Mouse (Mus musculus) intestine, embryonic 16.5 days (tissue): ENCODE measurements at regions not wholly inside any gene's neighbourhood (a gene's known extent, or its start where the extent isn't known, plus 50 kb on each side); places are given as distances from the start of the nearest gene placed in this dataset.

Source experiments
- ATAC-seq: fragments of 200-750 bp; cut with Nextera tagmentation; 2 replicates; pipeline ENCODE4 v1.8.0; 2017; ENCODE audit warnings: moderate TSS enrichment, moderate library complexity
- H3K27ac ChIP-seq: fragments of 300-500 bp; sonication (generic); 2 replicates; pipeline ENCODE4 v1.5.1; 2014; ENCODE audit warnings: mild to moderate bottlenecking, low read length
- H3K27me3 ChIP-seq: fragments of 300-500 bp; sonication (generic); replicated peaks from 2 replicates; pipeline ENCODE4 v1.6.1; 2014; ENCODE audit warnings: low read length, control low read depth, mixed read lengths; ENCODE audit not compliant: control insufficient read depth, insufficient read depth
- H3K36me3 ChIP-seq: fragments of 300-500 bp; sonication (generic); 2 replicates; pipeline ENCODE4 v1.6.1; 2014; ENCODE audit warnings: low read length, control low read depth; ENCODE audit not compliant: control insufficient read depth, insufficient read depth
- H3K4me1 ChIP-seq: fragments of 300-500 bp; sonication (generic); 2 replicates; pipeline ENCODE4 v1.6.1; 2014; ENCODE audit warnings: low read length, control low read depth, mixed read lengths; ENCODE audit not compliant: control insufficient read depth, insufficient read depth
- H3K4me2 ChIP-seq: fragments of 300-500 bp; sonication (generic); 2 replicates; pipeline ENCODE4 v1.6.1; 2014; ENCODE audit warnings: low read depth, low read length, control low read depth
- H3K4me3 ChIP-seq: fragments of 300-500 bp; sonication (generic); 2 replicates; pipeline ENCODE4 v1.5.1; 2014; ENCODE audit warnings: mild to moderate bottlenecking, low read length
- H3K9ac ChIP-seq: fragments of 300-500 bp; sonication (generic); 2 replicates; pipeline ENCODE4 v1.6.1; 2014; ENCODE audit warnings: low read depth, low read length
- H3K9me3 ChIP-seq: fragments of 300-500 bp; sonication (generic); 2 replicates; pipeline ENCODE4 v1.6.1; 2016; ENCODE audit warnings: low read length, control low read depth; ENCODE audit not compliant: control insufficient read depth
- WGBS: fragments of 180-500 bp; shearing (Covaris S2); extraction: QIAGEN DNeasy Blood & Tissue Kit; methylation state at CpG from one replicate; pipeline ENCODE4 v1.1.7; 2014; 5-methylcytosine and 5-hydroxymethylcytosine counted together

DNA sequence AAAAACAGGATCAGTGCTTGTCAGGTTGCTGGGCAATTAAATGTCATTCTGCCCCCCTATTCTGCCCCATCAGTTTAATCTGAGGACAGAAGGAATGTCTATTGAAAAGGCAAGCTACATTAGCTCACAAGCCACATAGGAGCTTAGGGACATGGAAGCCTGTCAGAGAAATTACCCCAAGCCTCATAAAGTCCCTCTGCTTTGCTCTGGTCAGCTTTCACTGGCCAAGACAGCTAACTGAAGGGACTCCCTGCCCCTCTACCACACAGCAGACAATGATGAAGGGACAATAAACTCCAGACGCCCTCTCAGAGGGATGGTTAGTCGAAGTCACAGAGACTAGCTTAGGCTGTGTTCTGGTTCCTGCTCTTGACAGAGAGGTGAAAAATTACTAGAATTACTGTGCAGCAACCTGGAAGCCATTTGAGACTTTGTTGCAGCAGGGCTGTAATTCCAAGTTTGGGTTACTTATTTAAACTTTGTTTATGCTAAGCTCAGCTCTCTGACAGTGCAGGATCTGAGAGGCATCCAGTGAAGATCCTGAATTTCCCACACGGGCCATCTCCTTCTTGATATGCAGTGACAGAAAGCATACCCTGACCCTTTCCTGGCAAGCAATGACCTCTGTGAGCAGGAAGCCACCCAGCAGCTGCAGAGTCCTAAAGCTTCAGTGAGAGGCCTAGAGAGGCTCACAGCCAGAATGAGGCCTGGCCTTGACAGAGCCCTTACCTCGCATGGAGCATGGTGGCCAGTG, 95.2 kb upstream of the Tmtc1 start:
- H3K27me3 ChIP-seq = no peaks in the 10 kb centered on the region
- no peak for ATAC-seq
- no peak overlapping the region for H3K9ac ChIP-seq
- peaks cover 5% of the 10 kb centered on the region; the same call in 1 of the 2 replicates for H3K4me1 ChIP-seq
- no peak overlapping the region for H3K4me3 ChIP-seq
- H3K36me3 ChIP-seq = no peaks in the 10 kb centered on the region
- H3K9me3 ChIP-seq = no peaks in the 10 kb centered on the region
- H3K27ac ChIP-seq = no peak overlapping the region
- WGBS = 37% methylated on average over 4 of the region's 4 CpGs
- H3K4me2 ChIP-seq = no peak overlapping the region

- Histone ChIP-seq H3K27me3 (no peaks in the 10 kb centered on the region), H3K4me2 (no peak overlapping the region), H3K27ac (no peak overlapping the region), H3K36me3 (no peaks in the 10 kb centered on the region), H3K4me1 (0 out of 2 replicates have a peak, but pooled peaks cover under 1% of the 10 kb centered on the region), H3K4me3 (no peak overlapping the region), H3K9me3 (no peaks in the 10 kb centered on the region), H3K9ac (no peak overlapping the region)
- WGBS = 65% methylated on average over 4 of the region's 4 CpGs
- ATAC-seq = no peak
Measured at GRCm38 (mm10) chr6:148534364-148534763, 90.2 kb upstream of the Tmtc1 start.

GRCm38 (mm10) chr6:148531068-148531467, 86.9 kb upstream of the Tmtc1 start:
- WGBS = 81% methylated on average over 1 of the region's 1 CpGs
- Histone ChIP-seq H3K9ac (no peak overlapping the region), H3K4me1 (no peaks in the 10 kb centered on the region), H3K9me3 (no peaks in the 10 kb centered on the region), H3K36me3 (no peaks in the 10 kb centered on the region), H3K27me3 (no peaks in the 10 kb centered on the region), H3K27ac (no peak overlapping the region), H3K4me2 (no peak overlapping the region), H3K4me3 (no peak overlapping the region)
- ATAC-seq = no peak

DNA sequence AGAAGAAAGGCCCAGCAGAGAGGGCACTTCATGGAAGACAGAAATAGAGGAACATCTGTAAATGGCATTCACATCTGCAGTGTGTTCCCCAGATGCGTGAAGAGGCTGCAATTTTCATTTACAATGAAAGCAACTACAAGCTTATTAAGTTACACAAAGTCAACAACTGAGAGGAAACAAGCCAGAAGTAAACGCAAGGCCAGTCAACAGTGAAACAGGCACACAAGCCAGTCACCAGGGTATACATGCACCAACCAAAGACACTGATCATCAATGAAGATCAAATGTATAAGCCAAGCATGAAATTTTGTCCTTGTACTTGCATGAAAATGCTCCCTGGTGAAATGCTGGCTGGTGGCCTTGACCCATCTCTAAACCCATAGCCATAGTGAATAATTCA, 84.4 kb upstream of the Tmtc1 start:
- no peak overlapping the region for H3K4me2 ChIP-seq
- H3K4me1 ChIP-seq = no peaks in the 10 kb centered on the region
- H3K27me3 ChIP-seq = no peaks in the 10 kb centered on the region
- no peak for ATAC-seq
- H3K4me3 ChIP-seq = no peak overlapping the region
- no peaks in the 10 kb centered on the region for H3K36me3 ChIP-seq
- H3K9me3 ChIP-seq = no peaks in the 10 kb centered on the region
- WGBS = 88% methylated on average over 2 of the region's 2 CpGs
- no peak overlapping the region for H3K9ac ChIP-seq
- H3K27ac ChIP-seq = no peak overlapping the region

- Histone ChIP-seq H3K4me2 (no peak overlapping the region), H3K4me3 (no peak overlapping the region), H3K9me3 (no peaks in the 10 kb centered on the region), H3K27me3 (no peaks in the 10 kb centered on the region), H3K4me1 (no peaks in the 10 kb centered on the region), H3K9ac (no peak overlapping the region), H3K27ac (no peak overlapping the region), H3K36me3 (no peaks in the 10 kb centered on the region)
- 51% methylated on average over 1 of the region's 1 CpGs for WGBS
- no peak for ATAC-seq
Measured at GRCm38 (mm10) chr6:148522893-148523292, 78.7 kb upstream of the Tmtc1 start.

DNA sequence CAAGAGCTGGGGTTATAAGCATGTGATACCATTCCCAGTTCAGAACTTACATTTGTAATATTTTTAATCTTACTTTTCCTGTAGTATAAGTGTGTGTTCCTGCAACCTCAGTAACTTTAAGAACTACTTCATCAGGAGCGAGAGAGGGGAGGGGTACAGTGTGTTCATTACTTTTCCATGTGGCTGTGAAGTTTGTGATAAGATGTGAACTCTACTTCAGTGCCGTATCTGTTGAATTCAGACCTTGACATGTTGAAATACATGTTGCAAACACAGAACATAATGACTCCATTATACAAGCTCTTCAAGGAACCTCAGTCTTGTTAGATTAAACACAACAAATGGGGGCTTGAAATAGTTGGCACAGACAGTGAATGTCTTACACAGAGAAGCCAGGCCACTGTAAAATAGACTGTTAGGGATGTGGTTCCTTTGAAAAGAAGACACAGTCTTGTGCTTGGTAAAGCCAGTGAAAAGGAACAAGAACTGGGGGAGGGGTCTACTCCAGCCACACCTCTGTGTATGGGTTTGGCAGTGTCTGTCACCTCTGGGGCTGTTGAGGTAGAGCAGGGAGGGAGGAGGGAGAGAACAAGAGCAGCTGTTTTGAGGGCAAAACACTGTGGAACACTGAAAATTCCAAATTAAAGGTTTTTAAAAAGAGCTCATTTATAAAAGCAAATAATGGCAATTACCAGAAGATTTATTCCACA, 73.5 kb upstream of the Tmtc1 start:
- Histone ChIP-seq H3K4me3 (no peak overlapping the region), H3K9ac (no peak overlapping the region), H3K27ac (no peak overlapping the region), H3K9me3 (no peaks in the 10 kb centered on the region), H3K27me3 (no peaks in the 10 kb centered on the region), H3K36me3 (no peaks in the 10 kb centered on the region), H3K4me1 (no peaks in the 10 kb centered on the region), H3K4me2 (no peak overlapping the region)
- WGBS = 77% methylated on average over 2 of the region's 2 CpGs
- ATAC-seq = peak; percentile 46; the same call in 1 of the 2 replicates

DNA sequence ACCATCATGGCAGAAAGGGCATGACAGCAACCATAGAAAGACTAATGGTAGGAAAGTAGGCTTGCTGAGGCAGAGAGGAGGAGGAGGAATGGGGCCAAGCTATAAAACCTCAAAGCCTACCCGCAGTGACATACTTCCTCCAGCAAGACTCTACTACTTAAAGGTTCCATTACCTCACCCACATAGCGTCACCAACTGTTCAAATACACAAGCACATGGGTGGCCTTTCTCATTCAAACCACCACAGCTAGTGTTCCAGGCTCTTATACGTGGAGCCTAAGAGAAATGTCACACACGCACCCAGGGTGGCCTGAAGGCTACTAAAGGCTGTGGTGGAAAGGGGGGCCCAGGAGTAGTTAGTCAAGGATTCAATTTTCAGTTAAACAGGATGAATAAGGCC, 72.5 kb upstream of the Tmtc1 start:
- no peaks in the 10 kb centered on the region for H3K36me3 ChIP-seq
- no peak overlapping the region for H3K9ac ChIP-seq
- no peaks in the 10 kb centered on the region for H3K9me3 ChIP-seq
- no peak overlapping the region for H3K27ac ChIP-seq
- ATAC-seq = no peak
- WGBS = 79% methylated on average over 4 of the region's 4 CpGs
- H3K27me3 ChIP-seq = no peaks in the 10 kb centered on the region
- H3K4me2 ChIP-seq = no peak overlapping the region
- H3K4me3 ChIP-seq = no peak overlapping the region
- H3K4me1 ChIP-seq = no peaks in the 10 kb centered on the region

- no peak for ATAC-seq
- Histone ChIP-seq H3K4me3 (no peak overlapping the region), H3K27ac (no peak overlapping the region), H3K36me3 (no peaks in the 10 kb centered on the region), H3K4me2 (no peak overlapping the region), H3K4me1 (no peaks in the 10 kb centered on the region), H3K9me3 (no peaks in the 10 kb centered on the region), H3K27me3 (no peaks in the 10 kb centered on the region), H3K9ac (no peak overlapping the region)
- 87% methylated on average over 6 of the region's 6 CpGs for WGBS
Measured at GRCm38 (mm10) chr6:148515105-148515504, 70.9 kb upstream of the Tmtc1 start.

GRCm38 (mm10) chr6:148514645-148515044, 70.5 kb upstream of the Tmtc1 start:
- WGBS = 84% methylated on average over 1 of the region's 1 CpGs
- H3K27ac ChIP-seq = no peak overlapping the region
- H3K27me3 ChIP-seq = no peaks in the 10 kb centered on the region
- H3K4me1 ChIP-seq = no peaks in the 10 kb centered on the region
- H3K9me3 ChIP-seq = no peaks in the 10 kb centered on the region
- no peak overlapping the region for H3K4me3 ChIP-seq
- no peak overlapping the region for H3K9ac ChIP-seq
- no peak overlapping the region for H3K4me2 ChIP-seq
- no peaks in the 10 kb centered on the region for H3K36me3 ChIP-seq
- ATAC-seq = no peak
